Mouse (Mus musculus) intestine, postnatal 0 days (tissue): ENCODE data around the gene Rdh16. TPM values are rescaled to one million over a fixed set of nuclear protein-coding genes. Genes with fewer than 3 reads are reported as not detected.
"Not testable (repeated sequence)": the region's sequence is repeated elsewhere in the genome, so short reads cannot be mapped to it uniquely, and the experiment has no call there.

Experiments used
- ATAC-seq: fragments of 200-750 bp; cut with Nextera tagmentation; 2 replicates; pipeline ENCODE4 v1.8.0; 2017; ENCODE audit warnings: mild to moderate bottlenecking, moderate TSS enrichment, moderate library complexity
- H3K27ac ChIP-seq: fragments of 300-500 bp; sonication (generic); 2 replicates; pipeline ENCODE4 v1.5.1; 2014; ENCODE audit warnings: mild to moderate bottlenecking, low read depth, low read length, moderate library complexity
- H3K27me3 ChIP-seq: fragments of 300-500 bp; sonication (generic); replicated peaks from 2 replicates; pipeline ENCODE4 v1.6.1; 2014; ENCODE audit warnings: low read length, mixed read lengths; ENCODE audit not compliant: control insufficient read depth, insufficient read depth
- H3K36me3 ChIP-seq: fragments of 300-500 bp; sonication (generic); 2 replicates; pipeline ENCODE4 v1.6.1; 2014; ENCODE audit warnings: mild to moderate bottlenecking, moderate library complexity; ENCODE audit not compliant: control insufficient read depth, insufficient read depth
- H3K4me1 ChIP-seq: fragments of 300-500 bp; sonication (generic); replicated peaks from 2 replicates; pipeline ENCODE4 v1.6.1; 2014; ENCODE audit warnings: antibody characterized with exemption, low read length, mixed read lengths; ENCODE audit not compliant: control insufficient read depth, insufficient read depth
- H3K4me2 ChIP-seq: fragments of 300-500 bp; sonication (generic); replicated peaks from 2 replicates; pipeline ENCODE4 v1.6.1; 2014; ENCODE audit warnings: low read depth, mild to moderate bottlenecking, moderate library complexity
- H3K4me3 ChIP-seq: fragments of 300-500 bp; sonication (generic); 2 replicates; pipeline ENCODE4 v1.5.1; 2014; ENCODE audit warnings: low read depth, low read length
- H3K9ac ChIP-seq: fragments of 300-500 bp; sonication (generic); 2 replicates; pipeline ENCODE4 v1.6.1; 2014; ENCODE audit warnings: mild to moderate bottlenecking, low read depth, low read length
- H3K9me3 ChIP-seq: fragments of 300-500 bp; sonication (generic); 2 replicates; pipeline ENCODE4 v1.6.1; 2016; ENCODE audit warnings: mixed run types; ENCODE audit not compliant: control insufficient read depth
- CTCF ChIP-seq: sonication (generic); IDR thresholded peaks from 2 replicates; pipeline ENCODE4 v1.5.1; 2016; ENCODE audit warnings: low read depth, mild to moderate bottlenecking, control low read depth, antibody characterized with exemption, moderate library complexity
- WGBS: fragments of 180-500 bp; shearing (Covaris S2); extraction: QIAGEN DNeasy Blood & Tissue Kit; methylation state at CpG from one replicate; pipeline ENCODE4 v1.1.7; 2014; 5-methylcytosine and 5-hydroxymethylcytosine counted together
- polyA plus RNA-seq: library from polyadenylated mRNA; unstranded; fragments of >200 nt; fragmentation: Nextera tagmentation; extraction: Ambion mirVana; gene quantifications from 2 replicates; pipeline ENCODE4 v1.2.1, GENCODE M21; 2015

The Rdh16 gene
- polyA plus RNA-seq, 1 experiment from 2014 or later = 0.07 TPM

GRCm38 (mm10) chr10:127799295-127799694, 1.7 kb upstream of the Rdh16 start:
- no peak overlapping the region for H3K4me2 ChIP-seq
- no peak overlapping the region for H3K4me3 ChIP-seq
- H3K27ac ChIP-seq = no peak overlapping the region
- WGBS = 60% methylated on average over 1 of the region's 1 CpGs
- H3K27me3 ChIP-seq = no peaks in the 10 kb centered on the region
- H3K36me3 ChIP-seq = no peaks in the 10 kb centered on the region
- no peak for ATAC-seq
- no peak for TF ChIP-seq CTCF
- no peaks in the 10 kb centered on the region for H3K9me3 ChIP-seq
- H3K9ac ChIP-seq = no peak overlapping the region
- H3K4me1 ChIP-seq = no peaks in the 10 kb centered on the region

GRCm38 (mm10) chr10:127801612-127802011, 660 bp downstream of the Rdh16 start:
- ATAC-seq = no peak
- H3K9ac ChIP-seq = no peak overlapping the region
- no peaks in the 10 kb centered on the region for H3K36me3 ChIP-seq
- H3K4me1 ChIP-seq = no peaks in the 10 kb centered on the region
- no peak overlapping the region for H3K27ac ChIP-seq
- no peak overlapping the region for H3K4me3 ChIP-seq
- no peaks in the 10 kb centered on the region for H3K27me3 ChIP-seq
- H3K9me3 ChIP-seq = no peaks in the 10 kb centered on the region
- no peak overlapping the region for H3K4me2 ChIP-seq
- TF ChIP-seq CTCF = no peak
- WGBS = 81% methylated on average over 2 of the region's 2 CpGs

GRCm38 (mm10) chr10:127802236-127802635, 1.3 kb downstream of the Rdh16 start:
- Histone ChIP-seq H3K4me2 (no peak overlapping the region), H3K4me1 (no peaks in the 10 kb centered on the region), H3K27ac (no peak overlapping the region), H3K36me3 (no peaks in the 10 kb centered on the region), H3K9ac (no peak overlapping the region), H3K4me3 (no peak overlapping the region), H3K9me3 (no peaks in the 10 kb centered on the region), H3K27me3 (no peaks in the 10 kb centered on the region)
- WGBS = 77% methylated on average over 5 of the region's 5 CpGs
- TF ChIP-seq CTCF = no peak
- no peak for ATAC-seq

GRCm38 (mm10) chr10:127804416-127804815, 3.5 kb downstream of the Rdh16 start:
- Histone ChIP-seq H3K9ac (no peak overlapping the region), H3K4me3 (no peak overlapping the region), H3K36me3 (no peaks in the 10 kb centered on the region), H3K4me1 (no peaks in the 10 kb centered on the region), H3K27me3 (no peaks in the 10 kb centered on the region), H3K9me3 (no peaks in the 10 kb centered on the region), H3K4me2 (no peak overlapping the region), H3K27ac (no peak overlapping the region)
- TF ChIP-seq CTCF = no peak
- 64% methylated on average over 7 of the region's 7 CpGs for WGBS
- ATAC-seq = no peak

GRCm38 (mm10) chr10:127815888-127816287, 14.9 kb downstream of the Rdh16 start:
- Histone ChIP-seq H3K27me3 (no peaks in the 10 kb centered on the region), H3K4me3 (no peak overlapping the region), H3K4me1 (no peaks in the 10 kb centered on the region), H3K9ac (no peak overlapping the region), H3K36me3 (no peaks in the 10 kb centered on the region), H3K4me2 (no peak overlapping the region), H3K9me3 (no peaks in the 10 kb centered on the region), H3K27ac (no peak overlapping the region)
- ATAC-seq = no peak
- no peak for TF ChIP-seq CTCF

GRCm38 (mm10) chr10:127817268-127817910, 16.4 kb downstream of the Rdh16 start:
- 52% methylated on average over 4 of the region's 4 CpGs for WGBS
- H3K27ac ChIP-seq, H3K9me3 ChIP-seq, H3K4me3 ChIP-seq, ATAC-seq, H3K27me3 ChIP-seq, H3K4me2 ChIP-seq, H3K4me1 ChIP-seq, H3K9ac ChIP-seq, H3K36me3 ChIP-seq: not testable (repeated sequence)

GRCm38 (mm10) chr10:127821806-127822205, 20.9 kb downstream of the Rdh16 start:
- not testable (repeated sequence) for H3K27me3 ChIP-seq, H3K9ac ChIP-seq, H3K4me1 ChIP-seq, H3K9me3 ChIP-seq, H3K4me2 ChIP-seq, ATAC-seq, H3K4me3 ChIP-seq, H3K36me3 ChIP-seq, H3K27ac ChIP-seq
- WGBS = 90% methylated on average over 2 of the region's 2 CpGs
